Mouse (Mus musculus): ENCODE data around the gene Prcd. TPM values are rescaled to one million over a fixed set of nuclear protein-coding genes. Genes with fewer than 3 reads are reported as not detected.

Gene Prcd
- polyA plus RNA-seq, 1 experiment from 2014 or later, result 0.63 TPM

DNA sequence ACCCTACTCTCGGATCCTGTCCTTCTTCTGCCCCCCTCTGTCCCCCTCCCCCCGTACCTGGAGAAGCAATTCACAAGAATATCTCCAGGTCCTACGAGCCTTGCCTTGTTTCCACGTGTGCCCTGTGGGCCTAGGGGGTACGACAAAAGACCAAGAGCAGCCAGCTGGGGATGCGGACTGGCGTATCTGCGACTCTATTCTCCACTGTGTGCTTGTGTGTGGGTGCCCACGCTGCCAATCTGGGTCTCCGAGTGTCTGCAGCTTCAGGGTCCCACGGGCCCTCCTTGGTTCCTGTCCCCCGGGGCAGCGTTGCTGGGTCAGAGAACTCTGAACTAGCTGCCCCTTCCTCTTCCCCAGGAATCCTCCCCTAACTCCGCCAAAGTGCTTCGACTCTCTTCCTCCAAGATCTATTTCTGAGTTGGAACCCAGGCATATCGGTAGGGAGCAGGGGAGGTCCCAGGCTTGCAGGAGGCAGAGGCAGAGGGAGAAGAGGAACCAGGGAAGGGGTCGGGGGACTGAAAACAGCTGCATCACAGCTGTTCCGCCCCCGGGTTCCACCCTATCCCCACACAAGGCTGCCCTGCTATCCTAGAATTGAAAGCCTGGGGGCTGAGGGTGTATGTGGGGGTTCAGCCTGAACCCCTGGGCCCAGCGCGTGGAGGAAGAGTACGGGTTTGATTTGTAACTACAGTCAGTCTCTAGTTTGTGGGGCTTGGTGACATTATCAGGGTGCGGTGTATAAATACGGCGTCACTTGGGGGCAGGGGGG lies 820 bp upstream of the Prcd start:
- peaks cover 51% of the 10 kb centered on the region for H3K4me1 ChIP-seq (replicated peaks)
- H3K36me3 ChIP-seq, result no peaks in the 10 kb centered on the region
- 61% methylated on average over 25 of the region's 25 CpGs for WGBS
- H3K9ac ChIP-seq (replicated peaks), result no peak overlapping the region
- H3K27me3 ChIP-seq, result peaks cover 42% of the 10 kb centered on the region
- no peaks in the 10 kb centered on the region for H3K9me3 ChIP-seq
- ATAC-seq (ENCODE audit: insufficient number of reproducible peaks, insufficient read depth, low FRiP score, low TSS enrichment, low read depth), result no peak
- no peak overlapping the region for H3K27ac ChIP-seq
- no peak overlapping the region for H3K4me3 ChIP-seq (replicated peaks)
- peak overlapping the region; percentile 97 for H3K4me2 ChIP-seq

DNA sequence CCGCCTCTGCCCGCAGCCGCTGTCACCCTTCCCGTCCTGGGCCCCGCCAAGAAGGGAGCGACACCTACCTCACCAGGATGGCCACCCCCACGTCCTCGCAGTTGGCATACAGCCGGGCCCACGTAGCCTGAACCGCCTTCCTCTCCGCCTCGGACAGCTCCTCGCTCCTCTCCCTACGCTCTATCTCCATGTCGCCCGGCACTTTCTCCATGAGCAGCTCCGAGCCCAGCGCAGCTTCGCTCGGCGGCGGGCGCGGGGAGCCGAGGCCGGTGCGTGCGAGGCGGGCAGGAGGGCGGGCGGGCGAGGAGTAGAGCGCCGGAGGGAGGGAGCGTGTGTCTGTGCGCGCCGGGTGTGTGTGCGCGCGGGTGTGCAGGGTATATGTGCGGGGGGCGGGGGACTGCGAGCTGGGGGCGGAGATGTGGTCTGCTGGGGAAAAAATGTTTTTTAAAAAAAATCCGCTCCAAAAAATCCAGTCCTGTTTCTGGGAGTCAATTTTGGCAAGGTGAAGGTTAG lies 431 bp downstream of the Prcd start:
- Histone ChIP-seq H3K27ac (no peak overlapping the region), H3K4me1 (replicated peaks) (peaks cover 45% of the 10 kb centered on the region)

GRCm38 (mm10) chr11:116654255-116654821 lies 1.0 kb downstream of the Prcd start, which contains the start of gene Cygb:
Gene Cygb, minus strand, starts transcription at chr11:116654313.
- H3K36me3 ChIP-seq, result no peaks in the 10 kb centered on the region
- ATAC-seq (ENCODE audit: insufficient number of reproducible peaks, insufficient read depth, low FRiP score, low TSS enrichment, low read depth), result no peak
- H3K4me3 ChIP-seq (replicated peaks), result peak within 1 kb of the TSS; percentile 52
- WGBS, result 5% methylated on average over 28 of the region's 28 CpGs
- no peaks in the 10 kb centered on the region for H3K9me3 ChIP-seq
- peaks cover 43% of the 10 kb centered on the region for H3K4me1 ChIP-seq (replicated peaks)
- peak within 1 kb of the TSS; percentile 68 for H3K9ac ChIP-seq (replicated peaks)
- H3K27me3 ChIP-seq, result peaks cover 42% of the 10 kb centered on the region
- no peak within 1 kb of the TSS for H3K27ac ChIP-seq
- peak within 1 kb of the TSS; percentile 97 for H3K4me2 ChIP-seq

More for the DNA sequence above, 431 bp downstream of the Prcd start:
- Histone ChIP-seq H3K27me3 (peaks cover 42% of the 10 kb centered on the region), H3K36me3 (no peaks in the 10 kb centered on the region), H3K9me3 (no peaks in the 10 kb centered on the region), H3K9ac (replicated peaks) (peak overlapping the region; percentile 68), H3K4me2 (peak overlapping the region; percentile 97), H3K4me3 (replicated peaks) (peak overlapping the region; percentile 52)
- under 1% methylated on average over 46 of the region's 47 CpGs for WGBS
- ATAC-seq (ENCODE audit: insufficient number of reproducible peaks, insufficient read depth, low FRiP score, low TSS enrichment, low read depth), result no peak

GRCm38 (mm10) chr11:116656348-116657191 lies 3.2 kb downstream of the Prcd start:
- peaks cover 48% of the 10 kb centered on the region for H3K4me1 ChIP-seq (replicated peaks)
- H3K4me3 ChIP-seq (replicated peaks), result no peak overlapping the region; the same call in 1 of the 2 replicates
- no peak overlapping the region for H3K4me2 ChIP-seq
- no peaks in the 10 kb centered on the region for H3K9me3 ChIP-seq
- H3K36me3 ChIP-seq, result no peaks in the 10 kb centered on the region
- peaks cover 48% of the 10 kb centered on the region for H3K27me3 ChIP-seq
- 81% methylated on average over 16 of the region's 16 CpGs for WGBS
- no peak overlapping the region for H3K9ac ChIP-seq (replicated peaks)
- ATAC-seq (ENCODE audit: insufficient number of reproducible peaks, insufficient read depth, low FRiP score, low TSS enrichment, low read depth), result no peak
- H3K27ac ChIP-seq, result no peak overlapping the region

DNA sequence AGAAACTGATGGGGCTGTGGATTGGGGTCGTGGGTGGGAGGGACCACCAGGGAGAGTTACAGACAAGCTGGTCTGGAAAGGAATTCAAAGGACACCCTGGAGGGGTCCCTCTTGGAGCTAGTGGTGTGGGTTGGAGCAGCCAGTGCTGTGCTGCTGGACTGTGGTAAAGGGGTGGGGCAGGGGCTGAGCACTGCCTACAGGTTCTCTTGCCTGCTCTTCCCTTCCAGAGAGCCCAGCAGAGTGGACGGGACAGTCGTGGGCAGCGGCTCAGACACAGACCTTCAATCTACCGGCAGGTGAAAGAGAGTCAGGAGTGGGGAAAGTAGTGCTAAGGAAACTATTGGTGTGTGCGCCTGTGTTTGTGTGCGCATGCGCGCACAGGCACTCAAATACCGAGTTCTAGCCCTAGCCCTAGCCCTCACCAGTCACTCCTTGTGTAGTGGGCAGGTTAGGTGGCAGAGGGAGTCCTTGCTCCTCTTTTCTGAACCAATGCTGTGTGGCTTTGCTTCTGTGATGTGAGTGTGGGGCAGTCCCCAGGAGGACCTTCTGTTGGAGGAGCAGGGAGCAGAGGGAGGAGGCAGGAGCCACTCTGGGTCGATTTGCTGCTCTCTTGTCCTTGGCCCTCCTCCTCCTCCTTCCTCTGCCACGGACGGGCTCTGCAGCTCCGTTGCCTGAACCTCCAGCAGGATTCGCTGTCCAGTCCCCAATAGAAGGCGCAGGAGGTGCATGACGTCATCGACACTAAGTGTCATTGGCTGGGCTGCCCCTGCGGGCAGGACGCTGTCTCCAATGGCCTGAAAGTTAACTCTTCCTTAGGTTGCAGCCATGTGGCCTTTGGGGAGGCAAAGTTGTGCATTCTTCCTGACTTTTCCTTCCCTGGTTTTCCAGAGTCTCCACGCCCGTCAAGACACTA lies 4.2 kb downstream of the Prcd start:
- H3K9me3 ChIP-seq, result no peaks in the 10 kb centered on the region
- H3K4me1 ChIP-seq (replicated peaks), result peaks cover 50% of the 10 kb centered on the region
- H3K27me3 ChIP-seq, result peaks cover 48% of the 10 kb centered on the region
- H3K9ac ChIP-seq (replicated peaks), result peak overlapping the region; percentile 55; the same call in 1 of the 2 replicates
- H3K4me3 ChIP-seq (replicated peaks), result peak overlapping the region; percentile 33
- WGBS, result 11% methylated on average over 22 of the region's 22 CpGs
- no peaks in the 10 kb centered on the region for H3K36me3 ChIP-seq
- ATAC-seq (ENCODE audit: insufficient number of reproducible peaks, insufficient read depth, low FRiP score, low TSS enrichment, low read depth), result peak; percentile 85
- peak overlapping the region; percentile 83 for H3K27ac ChIP-seq
- peak overlapping the region; percentile 54 for H3K4me2 ChIP-seq

- H3K4me3 ChIP-seq (replicated peaks), result no peak overlapping the region
- peaks cover 48% of the 10 kb centered on the region for H3K27me3 ChIP-seq
- H3K4me1 ChIP-seq (replicated peaks), result peaks cover 47% of the 10 kb centered on the region
- H3K27ac ChIP-seq, result peak overlapping the region; percentile 59; the same call in 1 of the 2 replicates
- H3K9ac ChIP-seq (replicated peaks), result no peak overlapping the region
- no peak overlapping the region for H3K4me2 ChIP-seq
- no peaks in the 10 kb centered on the region for H3K9me3 ChIP-seq
- no peaks in the 10 kb centered on the region for H3K36me3 ChIP-seq
- ATAC-seq (ENCODE audit: insufficient number of reproducible peaks, insufficient read depth, low FRiP score, low TSS enrichment, low read depth), result no peak
- WGBS, result 62% methylated on average over 10 of the region's 10 CpGs
Measured at GRCm38 (mm10) chr11:116658238-116658637, 4.9 kb downstream of the Prcd start.

- Histone ChIP-seq H3K4me3 (replicated peaks) (no peak overlapping the region), H3K27ac (0 out of 2 replicates have a peak overlapping the region, but pooled peaks have one; percentile 9), H3K4me2 (no peak overlapping the region), H3K36me3 (no peaks in the 10 kb centered on the region), H3K9me3 (no peaks in the 10 kb centered on the region), H3K9ac (replicated peaks) (no peak overlapping the region), H3K4me1 (replicated peaks) (peaks cover 44% of the 10 kb centered on the region), H3K27me3 (peaks cover 41% of the 10 kb centered on the region)
- no peak for ATAC-seq (ENCODE audit: insufficient number of reproducible peaks, insufficient read depth, low FRiP score, low TSS enrichment, low read depth)
- 75% methylated on average over 15 of the region's 15 CpGs for WGBS
Measured at GRCm38 (mm10) chr11:116659027-116659621, 5.8 kb downstream of the Prcd start.

- Histone ChIP-seq H3K27me3 (peaks cover 31% of the 10 kb centered on the region), H3K27ac (no peak overlapping the region), H3K9ac (replicated peaks) (no peak overlapping the region), H3K9me3 (no peaks in the 10 kb centered on the region), H3K4me1 (replicated peaks) (peaks cover 42% of the 10 kb centered on the region), H3K4me2 (no peak overlapping the region), H3K4me3 (replicated peaks) (no peak overlapping the region), H3K36me3 (no peaks in the 10 kb centered on the region)
- ATAC-seq (ENCODE audit: insufficient number of reproducible peaks, insufficient read depth, low FRiP score, low TSS enrichment, low read depth), result no peak
- WGBS, result 84% methylated on average over 9 of the region's 9 CpGs
Measured at GRCm38 (mm10) chr11:116660181-116660580, 6.8 kb downstream of the Prcd start.

GRCm38 (mm10) chr11:116661291-116661947 lies 8.1 kb downstream of the Prcd start:
- ATAC-seq (ENCODE audit: insufficient number of reproducible peaks, insufficient read depth, low FRiP score, low TSS enrichment, low read depth), result no peak
- Histone ChIP-seq H3K9ac (replicated peaks) (0 out of 2 replicates have a peak overlapping the region, but pooled peaks have one; percentile 34), H3K4me3 (replicated peaks) (no peak overlapping the region), H3K9me3 (no peaks in the 10 kb centered on the region), H3K4me2 (no peak overlapping the region), H3K27ac (0 out of 2 replicates have a peak overlapping the region, but pooled peaks have one; percentile 35), H3K27me3 (peaks cover 27% of the 10 kb centered on the region), H3K4me1 (replicated peaks) (peaks cover 42% of the 10 kb centered on the region), H3K36me3 (no peaks in the 10 kb centered on the region)
- 19% methylated on average over 13 of the region's 13 CpGs for WGBS

Data from limb, embryonic 12.5 days (tissue).